Mouse (Mus musculus): ENCODE data around the gene Spsb1.

GRCm38 (mm10) chr4:149988931-149989556, 34.2 kb upstream of the Spsb1 start:
- TF ChIP-seq MAX (IDR thresholded peaks at IDR 0.05), result no peak
- TF ChIP-seq CTCF (IDR thresholded peaks at IDR 0.05; ENCODE audit: control insufficient read depth, insufficient read depth, insufficient read length), result no peak
- peak; percentile 50 for TF ChIP-seq MYOD1 (IDR thresholded peaks at IDR 0.05; ENCODE audit: control insufficient read depth, insufficient read length, low read depth)
- no peak for TF ChIP-seq USF1 (IDR thresholded peaks at IDR 0.05; ENCODE audit: low read depth)
- peak; percentile 55 for TF ChIP-seq CEBPB (IDR thresholded peaks at IDR 0.05; ENCODE audit: low read depth)
- no peak for TF ChIP-seq MYOG (IDR thresholded peaks at IDR 0.05; ENCODE audit: control insufficient read depth, extremely low read depth, insufficient read length)
